Mouse (Mus musculus): ENCODE data around the gene Dhx35. TPM values are rescaled to one million over a fixed set of nuclear protein-coding genes. Genes with fewer than 3 reads are reported as not detected.

Gene Dhx35
- polyA plus RNA-seq, 2 experiments = 13.7 to 24.2 TPM

DNA sequence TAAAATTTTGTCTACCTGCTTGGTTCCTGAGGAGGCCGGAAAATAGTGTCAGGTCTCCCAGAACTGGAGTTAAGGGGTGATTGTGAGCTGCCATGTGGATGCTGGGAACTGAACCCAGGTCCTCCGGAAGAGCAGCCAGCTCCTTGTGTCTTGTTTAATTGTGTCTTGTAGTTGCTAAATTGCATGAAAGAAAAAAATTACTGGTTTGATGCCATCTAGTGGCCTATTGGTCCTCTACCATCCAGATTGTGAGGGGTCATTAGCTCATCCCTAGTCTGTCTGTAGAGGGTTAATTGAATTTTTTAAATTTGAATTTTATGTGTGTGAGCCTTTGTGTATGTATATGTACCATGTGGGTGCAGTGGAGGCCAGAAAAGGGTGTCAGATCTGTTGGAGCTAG is 33.5 kb downstream of the Dhx35 start:
- TF ChIP-seq POLR2A (IDR thresholded peaks at IDR 0.05; ENCODE audit: borderline replicate concordance, extremely low read depth, insufficient read depth, insufficient read length) = no peak
- DNase-seq (ENCODE audit: low spot score) (no peak), ATAC-seq (ENCODE audit: low FRiP score, low read depth) (no peak)
- no peak overlapping the region for H3K27ac ChIP-seq (replicated peaks; ENCODE audit: low read depth, low read length)
- peaks cover 57% of the 10 kb centered on the region for H3K36me3 ChIP-seq (ENCODE audit: control insufficient read depth, insufficient read depth, low read length)
- 86% methylated on average over 2 of the region's 2 CpGs for WGBS
- no peak overlapping the region for H3K4me3 ChIP-seq (replicated peaks; ENCODE audit: low read length)
- no peak overlapping the region; the same call in 1 of the 2 replicates for H3K9ac ChIP-seq (ENCODE audit: low read depth, low read length, severe bottlenecking)
- H3K9me3 ChIP-seq (ENCODE audit: control insufficient read depth, low read length) = no peaks in the 10 kb centered on the region
- no peak overlapping the region for H3K4me2 ChIP-seq (replicated peaks; ENCODE audit: low read depth, low read length, severe bottlenecking)
- H3K27me3 ChIP-seq (ENCODE audit: control insufficient read depth, insufficient read depth, low read length) = no peaks in the 10 kb centered on the region
- H3K4me1 ChIP-seq (ENCODE audit: control insufficient read depth, insufficient read depth, low read length) = 0 out of 2 replicates have a peak, but pooled peaks cover 1% of the 10 kb centered on the region

DNA sequence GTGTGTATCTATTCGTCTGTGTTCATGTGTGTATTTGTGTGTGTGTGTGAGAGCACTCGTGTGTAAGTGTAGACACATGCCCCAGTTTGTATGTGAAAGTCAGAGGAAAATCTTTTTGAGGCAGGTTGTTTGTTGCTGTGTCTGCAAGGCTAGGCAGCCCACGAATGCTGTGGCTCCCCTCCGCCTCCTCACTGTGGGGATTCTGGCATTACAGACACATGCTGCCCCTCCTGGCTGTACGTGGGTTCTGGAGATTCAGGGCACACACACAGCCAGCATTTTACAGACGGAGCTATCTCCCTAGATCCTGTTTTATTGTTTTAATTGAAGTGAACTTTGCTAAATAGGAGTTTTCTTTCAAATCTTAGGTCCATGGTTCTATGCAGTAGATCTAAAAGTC is 35.1 kb downstream of the Dhx35 start:
- ATAC-seq (ENCODE audit: low FRiP score, low read depth) (no peak), DNase-seq (ENCODE audit: low spot score) (no peak)
- no peak overlapping the region for H3K9ac ChIP-seq (ENCODE audit: low read depth, low read length, severe bottlenecking)
- no peak overlapping the region for H3K4me2 ChIP-seq (replicated peaks; ENCODE audit: low read depth, low read length, severe bottlenecking)
- H3K36me3 ChIP-seq (ENCODE audit: control insufficient read depth, insufficient read depth, low read length) = peaks cover 69% of the 10 kb centered on the region
- 0 out of 2 replicates have a peak, but pooled peaks cover 3% of the 10 kb centered on the region for H3K4me1 ChIP-seq (ENCODE audit: control insufficient read depth, insufficient read depth, low read length)
- H3K4me3 ChIP-seq (replicated peaks; ENCODE audit: low read length) = no peak overlapping the region
- H3K27ac ChIP-seq (replicated peaks; ENCODE audit: low read depth, low read length) = no peak overlapping the region
- no peaks in the 10 kb centered on the region for H3K27me3 ChIP-seq (ENCODE audit: control insufficient read depth, insufficient read depth, low read length)
- no peaks in the 10 kb centered on the region for H3K9me3 ChIP-seq (ENCODE audit: control insufficient read depth, low read length)
- TF ChIP-seq POLR2A (IDR thresholded peaks at IDR 0.05; ENCODE audit: borderline replicate concordance, extremely low read depth, insufficient read depth, insufficient read length) = no peak
- WGBS = 70% methylated on average over 6 of the region's 6 CpGs

DNA sequence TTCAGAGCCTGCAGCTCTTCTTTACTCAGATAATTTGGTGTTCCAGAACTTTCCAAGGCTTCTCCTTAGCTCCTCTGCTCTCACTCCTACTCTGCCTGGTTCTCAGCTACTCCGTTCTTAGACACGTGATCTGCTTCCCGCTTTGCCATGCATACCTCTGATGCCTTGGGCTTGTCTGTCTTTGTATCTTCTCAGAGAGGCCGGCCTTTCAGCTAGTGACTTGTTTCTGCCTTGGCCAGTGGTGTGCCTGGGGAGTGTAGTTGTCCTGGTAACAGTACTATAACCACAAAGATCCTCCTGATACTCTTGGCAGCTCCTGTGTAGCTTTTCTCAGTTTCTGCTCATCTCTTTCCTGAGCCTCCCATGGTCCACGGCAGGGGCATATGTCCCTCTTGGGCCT is 38.6 kb downstream of the Dhx35 start:
- Histone ChIP-seq H3K4me3 (replicated peaks; ENCODE audit: low read length) (no peak overlapping the region), H3K9me3 (ENCODE audit: control insufficient read depth, low read length) (no peaks in the 10 kb centered on the region), H3K4me2 (replicated peaks; ENCODE audit: low read depth, low read length, severe bottlenecking) (no peak overlapping the region), H3K27ac (replicated peaks; ENCODE audit: low read depth, low read length) (no peak overlapping the region), H3K36me3 (ENCODE audit: control insufficient read depth, insufficient read depth, low read length) (peaks cover 73% of the 10 kb centered on the region), H3K27me3 (ENCODE audit: control insufficient read depth, insufficient read depth, low read length) (no peaks in the 10 kb centered on the region), H3K9ac (ENCODE audit: low read depth, low read length, severe bottlenecking) (no peak overlapping the region), H3K4me1 (ENCODE audit: control insufficient read depth, insufficient read depth, low read length) (0 out of 2 replicates have a peak, but pooled peaks cover 3% of the 10 kb centered on the region)
- DNase-seq (ENCODE audit: low spot score) (no peak), ATAC-seq (ENCODE audit: low FRiP score, low read depth) (no peak)
- 81% methylated on average over 5 of the region's 5 CpGs for WGBS
- TF ChIP-seq POLR2A (IDR thresholded peaks at IDR 0.05; ENCODE audit: borderline replicate concordance, extremely low read depth, insufficient read depth, insufficient read length) = no peak

DNA sequence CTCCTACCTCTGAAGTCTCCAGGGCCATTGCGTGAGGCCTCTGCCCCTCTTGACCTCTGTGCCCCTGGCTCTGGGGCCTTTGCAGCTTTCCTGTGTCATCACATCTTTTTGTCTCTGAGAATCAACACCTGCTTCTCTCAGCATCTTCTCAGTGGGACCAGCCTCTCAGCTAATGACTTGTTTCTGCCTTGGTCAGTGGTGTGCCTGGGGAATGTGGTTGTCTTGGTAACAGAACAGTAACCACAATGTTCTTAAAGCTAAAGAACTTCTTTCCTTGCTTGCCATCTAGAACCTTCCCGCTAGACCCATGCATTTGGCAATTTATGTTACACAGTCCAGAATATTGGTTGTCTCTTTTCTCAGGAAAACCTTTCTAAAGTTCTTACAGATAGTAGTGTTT is 39.0 kb downstream of the Dhx35 start:
- no peak overlapping the region for H3K9ac ChIP-seq (ENCODE audit: low read depth, low read length, severe bottlenecking)
- H3K4me3 ChIP-seq (replicated peaks; ENCODE audit: low read length) = no peak overlapping the region
- ATAC-seq (ENCODE audit: low FRiP score, low read depth) (no peak), DNase-seq (ENCODE audit: low spot score) (no peak)
- no peak for TF ChIP-seq POLR2A (IDR thresholded peaks at IDR 0.05; ENCODE audit: borderline replicate concordance, extremely low read depth, insufficient read depth, insufficient read length)
- no peak overlapping the region for H3K4me2 ChIP-seq (replicated peaks; ENCODE audit: low read depth, low read length, severe bottlenecking)
- WGBS = 89% methylated on average over 2 of the region's 2 CpGs
- H3K27me3 ChIP-seq (ENCODE audit: control insufficient read depth, insufficient read depth, low read length) = no peaks in the 10 kb centered on the region
- H3K27ac ChIP-seq (replicated peaks; ENCODE audit: low read depth, low read length) = no peak overlapping the region
- H3K4me1 ChIP-seq (ENCODE audit: control insufficient read depth, insufficient read depth, low read length) = 0 out of 2 replicates have a peak, but pooled peaks cover 3% of the 10 kb centered on the region
- H3K36me3 ChIP-seq (ENCODE audit: control insufficient read depth, insufficient read depth, low read length) = peaks cover 75% of the 10 kb centered on the region
- H3K9me3 ChIP-seq (ENCODE audit: control insufficient read depth, low read length) = no peaks in the 10 kb centered on the region

DNA sequence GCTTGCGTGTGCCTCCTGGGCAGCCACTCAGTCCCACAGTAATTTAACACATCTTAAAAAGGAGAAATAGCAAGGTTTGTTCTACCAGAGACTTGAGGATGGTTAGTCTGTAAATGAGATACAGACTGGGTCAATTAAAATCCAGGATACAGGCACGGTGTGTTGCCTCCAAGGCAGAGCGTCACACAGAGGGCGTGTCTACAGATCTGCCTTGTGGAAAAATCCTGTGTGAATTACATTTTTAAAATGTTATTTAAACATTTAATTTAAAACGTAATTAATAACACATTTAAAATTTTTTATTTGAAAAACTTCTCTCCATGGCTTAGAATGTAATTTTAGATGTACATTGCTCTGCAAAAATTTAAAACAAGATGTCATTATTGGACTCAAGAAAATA is 48.7 kb downstream of the Dhx35 start:
- TF ChIP-seq POLR2A (IDR thresholded peaks at IDR 0.05; ENCODE audit: borderline replicate concordance, extremely low read depth, insufficient read depth, insufficient read length) = no peak
- Histone ChIP-seq H3K36me3 (ENCODE audit: control insufficient read depth, insufficient read depth, low read length) (peaks cover 40% of the 10 kb centered on the region), H3K4me3 (replicated peaks; ENCODE audit: low read length) (no peak overlapping the region), H3K9ac (ENCODE audit: low read depth, low read length, severe bottlenecking) (no peak overlapping the region), H3K4me2 (replicated peaks; ENCODE audit: low read depth, low read length, severe bottlenecking) (no peak overlapping the region), H3K27me3 (ENCODE audit: control insufficient read depth, insufficient read depth, low read length) (no peaks in the 10 kb centered on the region), H3K27ac (replicated peaks; ENCODE audit: low read depth, low read length) (no peak overlapping the region), H3K4me1 (ENCODE audit: control insufficient read depth, insufficient read depth, low read length) (0 out of 2 replicates have a peak, but pooled peaks cover 4% of the 10 kb centered on the region), H3K9me3 (ENCODE audit: control insufficient read depth, low read length) (no peaks in the 10 kb centered on the region)
- 49% methylated on average over 5 of the region's 5 CpGs for WGBS
- DNase-seq (ENCODE audit: low spot score) (no peak), ATAC-seq (ENCODE audit: low FRiP score, low read depth) (no peak)

DNA sequence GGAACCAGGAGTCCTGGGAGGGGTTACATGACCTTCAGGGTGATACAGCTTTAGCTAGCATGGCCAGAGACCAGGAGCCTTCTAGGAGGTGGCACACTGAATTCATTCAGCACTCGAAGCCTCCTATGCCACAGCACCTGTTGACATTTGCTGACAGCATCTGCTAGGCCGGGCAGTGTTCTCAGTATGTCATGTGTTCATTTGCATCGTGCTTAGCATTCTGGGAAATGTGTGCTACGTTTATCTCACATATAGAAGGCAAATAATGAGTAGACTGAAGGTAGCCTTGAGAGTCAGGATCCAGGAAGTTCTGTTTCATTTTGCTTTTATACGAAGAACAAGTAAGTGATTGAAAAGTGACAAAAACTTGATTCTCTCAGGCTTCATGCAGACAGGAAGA is 50.4 kb downstream of the Dhx35 start:
- no peak overlapping the region for H3K9ac ChIP-seq (ENCODE audit: low read depth, low read length, severe bottlenecking)
- no peak overlapping the region for H3K4me3 ChIP-seq (replicated peaks; ENCODE audit: low read length)
- H3K4me2 ChIP-seq (replicated peaks; ENCODE audit: low read depth, low read length, severe bottlenecking) = no peak overlapping the region
- DNase-seq (ENCODE audit: low spot score) (no peak), ATAC-seq (ENCODE audit: low FRiP score, low read depth) (no peak)
- 0 out of 2 replicates have a peak, but pooled peaks cover 3% of the 10 kb centered on the region for H3K4me1 ChIP-seq (ENCODE audit: control insufficient read depth, insufficient read depth, low read length)
- WGBS = 87% methylated on average over 5 of the region's 5 CpGs
- TF ChIP-seq POLR2A (IDR thresholded peaks at IDR 0.05; ENCODE audit: borderline replicate concordance, extremely low read depth, insufficient read depth, insufficient read length) = no peak
- H3K9me3 ChIP-seq (ENCODE audit: control insufficient read depth, low read length) = no peaks in the 10 kb centered on the region
- no peaks in the 10 kb centered on the region for H3K27me3 ChIP-seq (ENCODE audit: control insufficient read depth, insufficient read depth, low read length)
- peaks cover 40% of the 10 kb centered on the region for H3K36me3 ChIP-seq (ENCODE audit: control insufficient read depth, insufficient read depth, low read length)
- no peak overlapping the region for H3K27ac ChIP-seq (replicated peaks; ENCODE audit: low read depth, low read length)
